13 mouse cellular contexts compared by ENCODE assay signal in genomic region chr2:168233286-168233685, GRCm38 (mm10). TPM values are rescaled to one million over a fixed set of nuclear protein-coding genes. Genes with fewer than 3 reads are reported as not detected.
"Had no signal": no experiment of that assay in that cellular context is flagged by ENCODE, and none has a peak within 500 bp of the region (broad histone marks: within the 10 kb centered on the region; RNA-seq: fewer than 3 reads in every experiment).

No protein-coding gene starts in this region.

- DNase-seq: left cerebral cortex, postnatal 4 days; liver; liver, embryonic 13.5 days; liver, postnatal 0 days; lung, adult 18-20 months; lung, adult 2 months; lung, embryonic 14.5 days; lung, postnatal 10 days; lung, postnatal 14 days; lung, postnatal 36 days; midbrain, embryonic 14.5 days had no signal

RNA-seq across cellular contexts. Expression of gene Adnp, which starts 26.4 kb away (rescaled TPM):
- total RNA-seq: monocyte, adult 5-6 weeks had no signal

RNA-seq across cellular contexts. Expression of gene Kcng1, which starts 48.2 kb away (rescaled TPM):
- total RNA-seq: liver, adult 2 months; monocyte, adult 5-6 weeks had no signal
